Mouse (Mus musculus) right cerebral cortex, postnatal 14 days (tissue): ENCODE measurements around the gene Cdc42.

Experiments used
- DNase-seq: peaks from one replicate; pipeline ENCODE4 v3.0.0; 2022

The Cdc42 gene

DNA sequence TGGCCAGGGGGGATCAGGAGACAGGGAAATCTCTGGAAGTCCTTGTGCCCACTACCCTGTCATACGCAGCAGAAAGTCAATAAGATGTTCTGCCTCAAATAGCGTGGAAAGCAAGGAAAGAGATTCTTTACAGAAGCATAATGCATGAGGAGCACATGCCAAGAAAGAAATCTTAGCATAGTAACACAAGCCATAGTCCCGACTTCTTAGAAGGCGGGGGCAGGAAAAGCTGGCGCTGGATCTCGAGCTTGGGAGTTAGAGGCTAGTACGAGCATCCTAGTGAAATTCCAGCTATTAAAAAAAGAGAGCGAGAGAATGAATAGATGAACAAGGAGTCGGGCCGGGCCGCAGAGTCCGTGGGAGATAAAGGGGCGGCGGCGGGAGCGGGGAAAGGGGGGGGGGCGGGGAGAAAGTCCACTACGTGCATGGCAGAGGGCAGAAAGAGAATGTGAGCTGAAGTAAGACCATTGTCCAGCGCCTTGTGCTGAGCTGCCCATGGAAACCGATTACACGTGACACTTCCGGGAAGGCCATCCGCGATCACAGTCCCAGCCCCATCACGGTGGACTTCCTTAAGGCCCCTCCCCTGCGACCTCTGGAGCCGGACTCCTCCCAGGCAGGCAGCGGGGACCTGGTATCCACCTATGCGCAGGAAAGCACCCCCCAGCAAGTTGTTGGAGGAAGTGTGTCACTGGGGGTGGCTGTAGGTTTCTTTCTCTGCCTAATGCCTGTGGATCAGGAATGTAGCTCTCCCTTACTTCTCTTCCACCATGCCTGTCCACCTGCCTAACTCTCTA lies 12.6 kb upstream of the Cdc42 start:
- peak; percentile 41 for DNase-seq

- DNase-seq: no peak
These were observed 10.7 kb upstream of the Cdc42 start for GRCm38 (mm10) chr4:137368198-137368597.

GRCm38 (mm10) chr4:137367275-137368088 lies 10.0 kb upstream of the Cdc42 start:
- no peak for DNase-seq

GRCm38 (mm10) chr4:137366097-137366496 lies 8.6 kb upstream of the Cdc42 start:
- DNase-seq: no peak

DNA sequence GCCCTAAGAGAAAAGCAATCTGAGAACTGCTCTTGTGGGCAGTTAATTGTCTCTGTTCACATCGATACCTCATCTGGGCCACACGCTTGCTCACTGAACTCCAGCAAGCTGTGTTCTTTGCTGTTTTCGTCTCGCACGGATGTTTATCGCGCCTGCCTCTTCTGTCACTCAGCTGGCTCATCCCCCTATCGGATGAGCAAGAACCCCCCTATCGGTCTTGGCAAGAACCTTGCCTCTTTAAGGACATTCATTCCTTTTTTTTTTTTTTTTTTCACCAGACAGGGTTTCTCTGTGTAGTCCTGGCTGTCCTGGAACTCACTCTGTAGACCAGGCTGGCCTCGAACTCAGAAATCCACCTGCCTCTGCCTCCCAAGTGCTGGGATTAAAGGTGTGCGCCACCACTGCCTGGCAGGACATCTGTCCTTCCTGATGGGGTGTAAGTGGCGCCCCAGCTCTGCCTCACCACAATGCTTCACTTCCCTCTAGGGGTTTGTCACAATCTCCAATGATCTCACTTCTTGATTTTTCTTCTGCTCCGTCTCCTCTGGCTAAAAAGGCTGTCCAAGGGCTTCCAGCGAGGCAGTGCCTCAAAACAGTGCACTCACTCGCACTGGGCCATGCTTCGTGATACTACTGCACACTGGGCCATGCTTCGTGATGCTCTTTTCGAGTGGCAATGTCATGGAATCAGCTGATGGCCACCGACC lies 8.0 kb upstream of the Cdc42 start:
- no peak for DNase-seq

DNA sequence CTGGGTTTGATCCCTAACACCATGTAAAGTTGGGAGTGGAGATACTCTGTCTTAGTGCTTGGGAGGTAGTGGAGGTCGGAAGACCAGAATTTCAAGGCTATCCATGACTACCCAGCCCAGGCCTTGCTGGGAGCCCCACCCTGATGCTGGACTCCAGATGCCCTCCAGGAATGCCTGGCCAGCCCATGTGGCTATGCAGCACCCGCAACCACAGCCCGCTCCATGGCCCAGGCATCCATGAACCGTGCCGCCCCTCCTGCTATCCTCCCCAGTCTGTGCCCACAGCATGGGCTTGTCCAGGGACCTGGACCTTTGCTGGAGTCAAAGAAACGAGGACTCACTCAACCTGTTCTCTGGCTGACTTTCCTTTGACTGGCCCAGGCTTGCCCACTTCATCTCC lies 7.3 kb upstream of the Cdc42 start:
- DNase-seq: no peak

GRCm38 (mm10) chr4:137360996-137361395 lies 3.5 kb upstream of the Cdc42 start:
- no peak for DNase-seq

DNA sequence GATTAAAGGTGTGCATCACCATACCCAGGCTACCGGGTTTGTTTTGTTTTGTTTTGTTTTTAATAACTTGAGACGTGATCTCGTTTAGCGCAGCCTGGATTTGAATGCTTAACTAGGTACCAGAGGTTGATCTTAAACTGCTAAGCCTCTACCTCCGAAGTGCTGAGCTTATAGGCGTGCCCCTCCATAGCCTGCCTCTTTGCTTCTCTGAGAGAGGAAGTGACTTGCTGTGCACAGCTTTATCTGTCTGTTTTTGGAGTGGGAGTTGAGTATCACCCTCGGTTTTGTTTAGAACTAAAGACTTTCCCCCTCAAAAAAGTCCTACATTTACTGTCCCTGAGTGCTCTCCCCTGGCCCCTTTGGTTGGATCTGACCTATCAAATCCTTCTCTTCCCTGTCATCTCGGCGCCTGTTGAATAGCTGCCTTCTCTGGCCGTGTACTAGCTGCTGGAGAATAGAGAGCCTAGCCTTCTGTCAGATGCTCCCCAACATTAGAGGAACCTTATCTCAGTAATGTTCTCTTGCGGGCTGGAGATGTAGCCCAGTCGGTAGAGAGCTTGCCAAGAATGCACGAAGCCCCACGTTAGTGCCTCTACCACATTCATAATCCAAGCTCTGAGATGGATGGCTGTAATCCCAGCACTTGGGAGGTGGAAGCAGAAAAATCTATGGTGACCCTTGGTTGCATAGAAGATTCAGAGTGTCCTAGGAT lies 927 bp upstream of the Cdc42 start:
- no peak for DNase-seq

- DNase-seq: peak; percentile 67
These were observed 628 bp downstream of the Cdc42 start for GRCm38 (mm10) chr4:137356674-137357510.

DNA sequence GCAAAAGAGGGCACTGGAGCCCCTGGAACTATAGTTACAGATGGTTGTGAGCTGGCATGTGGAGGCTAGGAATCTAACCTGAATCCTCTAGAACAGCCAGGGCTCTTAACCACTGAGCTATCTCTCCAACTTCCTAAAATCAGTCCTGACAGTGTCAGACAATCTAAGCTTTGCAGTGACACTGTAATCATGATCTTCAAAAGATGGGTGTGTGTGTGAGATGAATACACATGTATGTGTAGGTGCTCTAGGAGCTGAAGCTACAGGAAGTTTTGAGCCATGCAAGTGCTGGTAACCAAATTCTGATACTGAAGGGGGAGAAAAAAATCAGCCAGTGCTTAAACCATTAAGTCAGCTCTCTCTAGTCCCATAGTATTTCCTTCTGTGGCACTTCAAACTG lies 6.9 kb downstream of the Cdc42 start:
- DNase-seq: no peak

DNA sequence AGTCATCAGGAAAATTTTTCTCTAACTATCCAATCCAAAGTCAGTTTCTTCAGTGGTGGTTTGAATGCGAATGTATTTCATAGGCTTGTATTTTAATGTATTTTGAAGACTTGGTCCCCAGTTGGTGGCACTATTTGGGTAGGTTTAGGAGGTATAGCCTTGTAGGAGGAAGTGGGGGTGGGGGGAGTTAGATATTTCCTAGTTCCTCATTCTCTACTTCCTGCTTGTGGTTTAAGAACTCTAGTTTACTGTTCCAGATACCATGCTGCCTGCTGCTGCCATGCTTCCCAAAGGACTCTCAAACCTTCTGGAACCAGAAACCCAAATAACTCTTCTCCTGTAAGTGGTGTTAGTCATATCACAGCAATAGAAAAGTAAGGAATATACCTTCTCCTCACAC lies 11.7 kb downstream of the Cdc42 start:
- no peak for DNase-seq

- DNase-seq: no peak
These were observed 12.4 kb downstream of the Cdc42 start for GRCm38 (mm10) chr4:137345112-137345511.

GRCm38 (mm10) chr4:137342816-137343215 lies 14.7 kb downstream of the Cdc42 start:
- no peak for DNase-seq

- no peak for DNase-seq
These were observed 18.1 kb downstream of the Cdc42 start for GRCm38 (mm10) chr4:137339415-137339814.

DNA sequence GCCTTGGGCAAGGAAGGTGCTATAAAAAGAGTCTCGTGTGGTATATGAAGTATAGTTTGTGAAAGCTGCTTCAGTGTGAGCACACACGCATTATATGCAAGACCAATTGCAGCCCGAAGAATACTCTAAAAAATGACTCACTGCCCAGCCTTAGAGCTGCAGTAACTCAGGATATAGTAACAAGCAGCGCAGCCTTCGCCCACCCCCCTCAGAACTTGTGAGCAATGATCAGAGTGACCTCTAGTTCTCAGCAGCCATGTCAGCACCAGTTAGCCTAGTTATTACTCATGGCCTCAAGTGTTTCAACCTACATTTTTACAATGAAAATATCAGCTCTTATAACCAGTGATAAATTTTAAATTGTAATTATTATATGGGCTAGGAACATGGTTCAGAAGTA lies 21.1 kb downstream of the Cdc42 start:
- DNase-seq: no peak

GRCm38 (mm10) chr4:137332051-137332450 lies 25.5 kb downstream of the Cdc42 start:
- DNase-seq: no peak

GRCm38 (mm10) chr4:137326494-137326893 lies 31.0 kb downstream of the Cdc42 start:
- no peak for DNase-seq

DNA sequence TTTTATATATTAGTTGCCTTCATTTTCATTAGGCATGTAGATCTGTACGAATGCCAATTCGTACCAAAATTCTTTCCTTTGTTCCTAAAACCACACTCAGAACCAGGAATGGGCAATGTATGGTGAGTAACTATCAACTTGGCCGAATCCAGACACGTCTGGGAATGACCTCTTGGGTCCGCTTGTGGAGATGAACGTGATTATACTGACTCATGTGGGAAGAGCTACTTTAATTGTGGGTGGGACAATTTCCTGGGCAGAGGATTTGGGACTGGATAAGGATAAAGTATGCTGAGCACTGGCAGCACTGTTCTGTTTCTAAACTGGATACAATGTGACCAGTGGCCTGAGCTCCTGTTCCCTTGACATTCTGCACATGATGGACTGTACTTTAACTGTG lies 32.6 kb downstream of the Cdc42 start:
- no peak for DNase-seq

GRCm38 (mm10) chr4:137316027-137316770 lies 41.3 kb downstream of the Cdc42 start:
- DNase-seq: no peak

GRCm38 (mm10) chr4:137315061-137315460 lies 42.5 kb downstream of the Cdc42 start:
- DNase-seq: no peak

- DNase-seq: no peak
These were observed 43.0 kb downstream of the Cdc42 start for GRCm38 (mm10) chr4:137314561-137314960.
